Mouse (Mus musculus): Measurements from ENCODE around the gene Nfib. TPM values are rescaled to one million over a fixed set of nuclear protein-coding genes. Genes with fewer than 3 reads are reported as not detected.

Gene Nfib
- polyA plus RNA-seq, 2 experiments: 57.3 to 126 TPM

GRCm38 (mm10) chr4:82443441-82443840, 262.1 kb downstream of the Nfib start:
- no peak for TF ChIP-seq POLR2A (IDR thresholded peaks at IDR 0.05; ENCODE audit: borderline replicate concordance, extremely low read depth, insufficient read depth, insufficient read length)
- Histone ChIP-seq H3K9me3 (ENCODE audit: control insufficient read depth, low read length) (no peaks in the 10 kb centered on the region), H3K27me3 (ENCODE audit: control insufficient read depth, insufficient read depth, low read length) (no peaks in the 10 kb centered on the region), H3K4me1 (ENCODE audit: control insufficient read depth, insufficient read depth, low read length) (peaks cover 21% of the 10 kb centered on the region), H3K9ac (ENCODE audit: low read depth, low read length, severe bottlenecking) (no peak overlapping the region), H3K4me3 (replicated peaks; ENCODE audit: low read length) (no peak overlapping the region), H3K36me3 (ENCODE audit: control insufficient read depth, insufficient read depth, low read length) (no peaks in the 10 kb centered on the region; the same call in 1 of the 2 replicates), H3K4me2 (replicated peaks; ENCODE audit: low read depth, low read length, severe bottlenecking) (no peak overlapping the region), H3K27ac (replicated peaks; ENCODE audit: low read depth, low read length) (no peak overlapping the region)
- 87% methylated on average over 5 of the region's 5 CpGs for WGBS
- ATAC-seq (ENCODE audit: low FRiP score, low read depth) (no peak), DNase-seq (ENCODE audit: low spot score) (no peak)

DNA sequence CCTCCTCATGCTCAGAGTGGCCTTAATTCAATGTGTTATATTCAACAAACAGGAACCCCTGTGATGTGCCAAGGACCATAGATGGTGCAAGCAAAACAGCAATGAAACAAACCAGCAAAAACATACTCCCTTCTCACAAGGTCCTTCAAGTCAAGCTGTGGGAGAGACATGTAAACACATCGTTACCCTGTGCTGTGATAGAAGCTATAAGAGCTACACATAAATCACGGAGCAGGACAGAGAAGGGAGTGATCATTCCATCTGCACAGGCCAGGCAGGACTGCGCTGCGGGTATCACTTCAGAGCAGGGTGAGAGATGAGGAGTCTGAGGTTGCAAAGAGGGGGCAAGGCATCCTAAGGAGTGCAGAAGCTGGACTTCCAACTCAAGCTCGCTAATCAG, 262.5 kb downstream of the Nfib start:
- ATAC-seq (ENCODE audit: low FRiP score, low read depth) (no peak), DNase-seq (ENCODE audit: low spot score) (no peak)
- Histone ChIP-seq H3K36me3 (ENCODE audit: control insufficient read depth, insufficient read depth, low read length) (no peaks in the 10 kb centered on the region; the same call in 1 of the 2 replicates), H3K27me3 (ENCODE audit: control insufficient read depth, insufficient read depth, low read length) (no peaks in the 10 kb centered on the region), H3K4me1 (ENCODE audit: control insufficient read depth, insufficient read depth, low read length) (peaks cover 24% of the 10 kb centered on the region), H3K9ac (ENCODE audit: low read depth, low read length, severe bottlenecking) (no peak overlapping the region), H3K4me3 (replicated peaks; ENCODE audit: low read length) (no peak overlapping the region), H3K4me2 (replicated peaks; ENCODE audit: low read depth, low read length, severe bottlenecking) (no peak overlapping the region), H3K27ac (replicated peaks; ENCODE audit: low read depth, low read length) (no peak overlapping the region), H3K9me3 (ENCODE audit: control insufficient read depth, low read length) (no peaks in the 10 kb centered on the region)
- no peak for TF ChIP-seq POLR2A (IDR thresholded peaks at IDR 0.05; ENCODE audit: borderline replicate concordance, extremely low read depth, insufficient read depth, insufficient read length)
- 69% methylated on average over 5 of the region's 5 CpGs for WGBS

- Histone ChIP-seq H3K36me3 (ENCODE audit: control insufficient read depth, insufficient read depth, low read length) (no peaks in the 10 kb centered on the region; the same call in 1 of the 2 replicates), H3K9me3 (ENCODE audit: control insufficient read depth, low read length) (no peaks in the 10 kb centered on the region), H3K4me3 (replicated peaks; ENCODE audit: low read length) (no peak overlapping the region), H3K4me1 (ENCODE audit: control insufficient read depth, insufficient read depth, low read length) (peaks cover 34% of the 10 kb centered on the region), H3K27me3 (ENCODE audit: control insufficient read depth, insufficient read depth, low read length) (no peaks in the 10 kb centered on the region), H3K27ac (replicated peaks; ENCODE audit: low read depth, low read length) (no peak overlapping the region), H3K4me2 (replicated peaks; ENCODE audit: low read depth, low read length, severe bottlenecking) (no peak overlapping the region), H3K9ac (ENCODE audit: low read depth, low read length, severe bottlenecking) (no peak overlapping the region)
- TF ChIP-seq POLR2A (IDR thresholded peaks at IDR 0.05; ENCODE audit: borderline replicate concordance, extremely low read depth, insufficient read depth, insufficient read length): no peak
- DNase-seq (ENCODE audit: low spot score) (no peak), ATAC-seq (ENCODE audit: low FRiP score, low read depth) (no peak)
- 82% methylated on average over 2 of the region's 2 CpGs for WGBS
These were observed 264.9 kb downstream of the Nfib start for GRCm38 (mm10) chr4:82440606-82441005.

DNA sequence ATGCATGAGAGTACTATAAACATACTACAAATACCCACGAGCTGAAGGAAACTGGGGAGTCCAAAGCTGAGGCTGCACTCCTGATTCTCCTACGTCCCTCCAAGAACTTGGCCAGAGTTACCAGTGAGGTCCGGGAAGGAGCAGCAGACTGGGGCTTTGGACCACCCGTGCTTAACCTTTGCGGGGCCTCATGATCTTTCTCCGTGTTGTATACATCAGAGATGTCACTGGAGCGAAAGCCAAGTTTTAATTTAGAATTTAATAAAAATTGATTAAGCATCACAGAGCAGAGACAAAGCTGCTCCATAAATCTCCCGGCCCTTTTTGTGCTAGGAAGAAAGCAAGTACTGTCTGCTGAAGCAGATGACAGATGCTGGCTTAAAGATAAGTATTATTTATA, 265.7 kb downstream of the Nfib start:
- H3K4me3 ChIP-seq (replicated peaks; ENCODE audit: low read length): no peak overlapping the region
- no peak overlapping the region for H3K27ac ChIP-seq (replicated peaks; ENCODE audit: low read depth, low read length)
- ATAC-seq (ENCODE audit: low FRiP score, low read depth) (no peak), DNase-seq (ENCODE audit: low spot score) (no peak)
- H3K9me3 ChIP-seq (ENCODE audit: control insufficient read depth, low read length): no peaks in the 10 kb centered on the region
- H3K27me3 ChIP-seq (ENCODE audit: control insufficient read depth, insufficient read depth, low read length): no peaks in the 10 kb centered on the region
- no peak overlapping the region for H3K4me2 ChIP-seq (replicated peaks; ENCODE audit: low read depth, low read length, severe bottlenecking)
- peaks cover 32% of the 10 kb centered on the region for H3K4me1 ChIP-seq (ENCODE audit: control insufficient read depth, insufficient read depth, low read length)
- 68% methylated on average over 8 of the region's 8 CpGs for WGBS
- no peak overlapping the region for H3K9ac ChIP-seq (ENCODE audit: low read depth, low read length, severe bottlenecking)
- no peak for TF ChIP-seq POLR2A (IDR thresholded peaks at IDR 0.05; ENCODE audit: borderline replicate concordance, extremely low read depth, insufficient read depth, insufficient read length)
- no peaks in the 10 kb centered on the region; the same call in 1 of the 2 replicates for H3K36me3 ChIP-seq (ENCODE audit: control insufficient read depth, insufficient read depth, low read length)

DNA sequence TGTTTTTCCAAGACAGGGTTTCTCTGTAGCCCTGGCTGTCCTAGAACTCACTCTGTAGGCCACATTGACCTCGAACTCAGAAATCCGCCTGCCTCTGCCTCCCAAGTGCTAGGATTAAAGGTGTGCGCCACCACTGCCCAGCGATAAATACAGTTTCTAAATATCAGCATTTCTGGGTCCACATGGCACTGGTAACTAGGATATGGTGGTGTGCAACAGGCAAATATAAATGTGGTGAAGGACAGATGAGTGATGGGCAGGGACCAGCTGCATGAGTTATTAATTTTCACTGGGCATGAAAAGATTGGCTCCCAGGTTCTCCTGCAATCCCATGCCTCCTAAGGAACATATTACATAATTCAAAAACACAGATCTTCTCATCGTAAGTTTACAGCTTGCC, 266.9 kb downstream of the Nfib start:
- DNase-seq (ENCODE audit: low spot score) (no peak), ATAC-seq (ENCODE audit: low FRiP score, low read depth) (no peak)
- H3K4me2 ChIP-seq (replicated peaks; ENCODE audit: low read depth, low read length, severe bottlenecking): no peak overlapping the region
- H3K4me3 ChIP-seq (replicated peaks; ENCODE audit: low read length): no peak overlapping the region
- no peaks in the 10 kb centered on the region; the same call in 1 of the 2 replicates for H3K36me3 ChIP-seq (ENCODE audit: control insufficient read depth, insufficient read depth, low read length)
- H3K27me3 ChIP-seq (ENCODE audit: control insufficient read depth, insufficient read depth, low read length): no peaks in the 10 kb centered on the region
- 91% methylated on average over 5 of the region's 5 CpGs for WGBS
- TF ChIP-seq POLR2A (IDR thresholded peaks at IDR 0.05; ENCODE audit: borderline replicate concordance, extremely low read depth, insufficient read depth, insufficient read length): no peak
- H3K9me3 ChIP-seq (ENCODE audit: control insufficient read depth, low read length): no peaks in the 10 kb centered on the region
- peaks cover 34% of the 10 kb centered on the region for H3K4me1 ChIP-seq (ENCODE audit: control insufficient read depth, insufficient read depth, low read length)
- no peak overlapping the region for H3K9ac ChIP-seq (ENCODE audit: low read depth, low read length, severe bottlenecking)
- no peak overlapping the region for H3K27ac ChIP-seq (replicated peaks; ENCODE audit: low read depth, low read length)

Measured in limb, embryonic 14.5 days (tissue).